Mouse (Mus musculus) MEL (cell line): ENCODE measurements at regions not wholly inside any gene's neighbourhood (a gene's known extent, or its start where the extent isn't known, plus 50 kb on each side); places are given as distances from the start of the nearest gene placed in this dataset.

Experiments used
- CTCF ChIP-seq, 3 experiments: IDR thresholded peaks in 2 of 3; conservative IDR thresholded peaks in 1 of 3; 2 replicates each; pipeline ENCODE4 v1.5.1; 2011 to 2012; ENCODE audit warnings: low read length in 3 of 3, low read depth in 2 of 3, mild to moderate bottlenecking in 2 of 3, improper control_type of control experiment in 1 of 3, inconsistent platforms in 1 of 3, mixed read lengths in 1 of 3, moderate library complexity in 1 of 3; ENCODE audit not compliant: control insufficient read depth in 1 of 3, insufficient read depth in 1 of 3, poor library complexity in 1 of 3, severe bottlenecking in 1 of 3
- ELF1 ChIP-seq: IDR thresholded peaks from 2 replicates; pipeline ENCODE4 v1.6.1; 2014; ENCODE audit warnings: low read depth, mild to moderate bottlenecking, inconsistent platforms, low read length, improper control_type of control experiment, moderate library complexity
- GATA1 ChIP-seq: IDR thresholded peaks from 2 replicates; pipeline ENCODE4 v1.6.1; 2011; ENCODE audit warnings: low read depth, low read length, improper control_type of control experiment
- POLR2A ChIP-seq, 2 experiments: IDR thresholded peaks; 2 replicates each; pipeline ENCODE4 v1.6.1; 2011 to 2012; ENCODE audit warnings: low read length in 2 of 2, mild to moderate bottlenecking in 2 of 2, control low read depth in 1 of 2, improper control_type of control experiment in 1 of 2, low read depth in 1 of 2, moderate library complexity in 1 of 2; ENCODE audit not compliant: control insufficient read depth in 1 of 2, insufficient read depth in 1 of 2, poor library complexity in 1 of 2

- no peak for TF ChIP-seq GATA1
- TF ChIP-seq POLR2A (IDR thresholded peaks at IDR 0.05; ENCODE audit: control insufficient read depth in 1 of 2, insufficient read depth in 1 of 2, low read depth in 1 of 2, low read length in 2 of 2, poor library complexity in 1 of 2), result no peak
- no peak for TF ChIP-seq ELF1
- no peak for TF ChIP-seq CTCF (IDR thresholded peaks at IDR 0.05 in 2 of 3, conservative IDR thresholded peaks at IDR 0.05 in 1 of 3; ENCODE audit: control insufficient read depth in 1 of 3, insufficient read depth in 1 of 3, low read depth in 2 of 3, low read length in 3 of 3, poor library complexity in 1 of 3, severe bottlenecking in 1 of 3)
These were observed 64.0 kb downstream of the Ifng start for GRCm38 (mm10) chr10:118504811-118505210.
